Mouse (Mus musculus): Measurements from ENCODE around the gene C87977.
"Not testable (repeated sequence)": the region's sequence is repeated elsewhere in the genome, so short reads cannot be mapped to it uniquely, and the experiment has no call there.

The C87977 gene

GRCm38 (mm10) chr4:144213218-144213617 lies at the start of gene C87977:
Gene C87977, minus strand, starts transcription at chr4:144213318.
- not testable (repeated sequence) for DNase-seq (ENCODE audit: low spot score)

GRCm38 (mm10) chr4:144254768-144255167 lies 41.6 kb upstream of the C87977 start:
- not testable (repeated sequence) for DNase-seq (ENCODE audit: low spot score)

DNA sequence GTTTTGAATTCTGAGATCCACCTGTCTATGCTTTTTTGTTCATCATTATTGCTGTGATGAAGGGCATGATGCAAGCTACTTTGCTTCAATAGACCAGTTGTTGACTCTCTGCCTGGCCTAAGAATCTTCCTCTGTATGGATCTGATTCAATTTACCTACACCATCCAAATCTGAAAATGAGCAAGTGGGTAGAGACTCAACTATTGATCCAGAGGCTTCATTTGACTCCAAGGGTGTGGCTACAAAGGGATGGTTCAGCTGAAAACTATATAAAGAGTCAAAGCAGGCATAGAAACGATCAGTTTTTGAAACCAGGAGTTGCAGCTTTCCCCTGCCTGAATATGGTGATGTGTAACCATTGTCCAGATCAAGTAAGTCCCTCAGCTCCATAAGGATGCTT lies 22.7 kb downstream of the C87977 start, which contains the start of gene Oog2:
TSS of gene Oog2 (plus strand) at position 301 of the 400 bp plus-strand sequence.
- DNase-seq (ENCODE audit: low spot score) = no peak

- DNase-seq (ENCODE audit: low spot score) = no peak
These were observed 50.6 kb downstream of the C87977 start, which contains the start of gene Oog3 for GRCm38 (mm10) chr4:144162563-144162962. Gene Oog3, minus strand, starts transcription at chr4:144162663.
